Mouse (Mus musculus) brain, embryonic 18.5 days (tissue): ENCODE measurements at regions not wholly inside any gene's neighbourhood (a gene's known extent, or its start where the extent isn't known, plus 50 kb on each side); places are given as distances from the start of the nearest gene placed in this dataset.

Experiments used
- DNase-seq: peaks from one replicate; pipeline ENCODE4 v3.0.0-alpha.2; 2012; ENCODE audit warnings: low read depth, low spot score

- no peak for DNase-seq
These were observed 132.4 kb downstream of the Npr3 start for GRCm38 (mm10) chr15:11774717-11775116.

DNA sequence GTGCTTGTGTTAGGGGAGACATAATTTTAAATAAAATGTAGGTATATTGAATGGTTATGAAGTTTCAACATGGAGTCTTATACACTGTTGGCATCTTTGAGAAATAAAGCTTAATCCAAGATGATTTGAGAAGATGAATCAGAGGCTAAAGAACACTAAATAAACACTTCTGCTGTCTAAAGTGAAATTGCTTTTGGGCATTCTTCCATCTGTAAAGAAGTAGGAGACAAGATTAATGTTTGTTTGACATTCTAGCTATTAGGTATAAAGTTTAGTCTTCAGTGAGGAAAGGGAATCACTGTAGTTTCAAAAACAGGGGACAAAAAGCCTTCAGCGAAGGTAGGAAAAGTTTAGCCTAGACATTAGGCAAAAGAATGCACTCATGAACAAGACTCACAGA lies 136.5 kb downstream of the Npr3 start:
- DNase-seq, result no peak

DNA sequence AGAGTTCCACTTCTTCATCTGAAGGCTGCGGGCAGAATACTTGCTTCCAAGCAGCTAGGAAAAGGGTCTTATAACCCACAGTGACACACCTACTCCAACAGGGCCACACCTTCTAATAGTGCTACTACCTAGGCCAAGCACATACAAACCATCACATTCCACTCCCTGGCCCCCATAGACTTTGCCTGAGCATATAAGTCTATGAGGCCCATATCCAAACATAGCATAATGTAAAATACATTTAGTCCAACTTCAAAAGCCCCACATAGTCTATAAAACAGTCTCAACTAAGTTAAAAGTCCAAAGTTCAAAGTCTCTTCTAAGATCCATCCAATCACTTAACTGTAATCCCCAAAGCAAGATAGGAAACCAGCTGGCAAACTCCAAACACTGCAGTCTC lies 149.1 kb downstream of the Npr3 start:
- DNase-seq, result no peak

GRCm38 (mm10) chr15:11756786-11757185 lies 150.3 kb downstream of the Npr3 start:
- DNase-seq, result no peak

DNA sequence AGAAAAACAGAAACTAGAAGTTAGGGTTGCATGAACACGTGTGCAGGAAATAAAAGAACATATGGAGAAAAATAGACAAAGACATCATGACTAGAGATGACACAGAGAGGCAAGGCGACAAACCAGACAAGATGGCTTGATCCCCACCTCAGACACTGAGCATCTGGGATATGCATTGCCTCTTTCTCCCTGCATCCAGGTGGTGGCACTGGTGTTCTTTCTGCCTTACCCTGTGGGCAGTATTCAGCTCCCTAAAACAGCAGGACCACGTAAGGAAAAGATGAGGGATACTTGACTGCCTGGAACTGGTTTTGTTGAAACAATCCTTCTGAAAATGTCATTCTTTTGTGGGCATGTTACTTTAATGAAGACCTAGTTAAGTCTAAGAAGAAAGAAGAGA lies 153.9 kb downstream of the Npr3 start:
- no peak for DNase-seq

- no peak for DNase-seq
These were observed 156.2 kb downstream of the Npr3 start for GRCm38 (mm10) chr15:11750893-11751292.

GRCm38 (mm10) chr15:11749509-11749908 lies 157.6 kb downstream of the Npr3 start:
- no peak for DNase-seq

GRCm38 (mm10) chr15:11748306-11748705 lies 158.8 kb downstream of the Npr3 start:
- no peak for DNase-seq

GRCm38 (mm10) chr15:11746754-11747153 lies 160.3 kb downstream of the Npr3 start:
- DNase-seq, result no peak

GRCm38 (mm10) chr15:11745629-11746372 lies 161.3 kb downstream of the Npr3 start:
- no peak for DNase-seq

DNA sequence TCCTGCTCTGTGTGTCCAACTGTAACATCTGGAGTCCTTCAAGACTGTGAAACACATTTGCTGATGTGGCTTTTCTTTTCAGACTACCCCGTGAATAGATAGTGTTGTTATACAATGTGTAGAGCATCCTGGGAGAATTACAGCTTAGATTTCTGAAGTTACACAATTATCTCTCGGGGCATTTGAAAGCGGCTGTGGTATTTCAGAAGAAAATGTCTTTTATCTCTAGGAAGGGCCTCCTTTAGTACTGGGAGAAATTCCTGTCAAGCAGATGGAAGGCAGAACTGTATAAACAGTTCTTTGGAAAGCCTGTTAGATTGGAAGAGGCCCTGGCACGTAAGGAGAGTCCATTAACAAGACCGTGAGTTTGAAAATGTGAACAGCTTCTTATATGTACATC lies 162.2 kb downstream of the Npr3 start:
- DNase-seq, result no peak

GRCm38 (mm10) chr15:11744296-11744695 lies 162.8 kb downstream of the Npr3 start:
- DNase-seq, result no peak

GRCm38 (mm10) chr15:11742820-11743219 lies 164.3 kb downstream of the Npr3 start:
- DNase-seq, result no peak

GRCm38 (mm10) chr15:11742346-11742729 lies 164.7 kb downstream of the Npr3 start:
- no peak for DNase-seq

GRCm38 (mm10) chr15:11741598-11742345 lies 165.3 kb downstream of the Npr3 start:
- DNase-seq, result no peak

DNA sequence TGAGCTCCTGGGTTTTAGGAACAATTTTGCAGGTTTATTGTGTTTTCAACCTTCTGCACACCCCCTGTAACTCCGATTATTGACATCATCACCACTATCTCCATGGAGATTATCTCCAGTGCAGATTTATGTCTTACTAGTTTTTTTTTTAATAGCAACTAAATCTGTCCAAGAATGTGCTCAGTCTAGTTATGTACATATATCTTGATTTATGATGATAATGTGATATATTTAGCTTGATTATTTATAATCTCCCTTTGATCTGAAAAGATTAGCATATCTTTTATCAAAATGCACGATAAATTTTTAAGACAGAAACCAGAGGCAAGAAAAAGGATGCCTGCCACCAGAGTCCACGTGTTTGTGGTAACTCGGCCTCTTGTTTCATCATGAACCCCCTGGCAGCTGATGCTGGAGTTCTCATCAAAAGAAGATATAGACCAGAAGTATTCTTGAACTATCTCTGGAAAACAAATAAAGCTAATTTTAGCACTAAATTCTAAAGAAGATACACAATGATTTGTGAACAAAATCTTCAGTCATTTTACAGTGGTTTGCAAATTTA lies 169.6 kb downstream of the Npr3 start:
- DNase-seq, result no peak

DNA sequence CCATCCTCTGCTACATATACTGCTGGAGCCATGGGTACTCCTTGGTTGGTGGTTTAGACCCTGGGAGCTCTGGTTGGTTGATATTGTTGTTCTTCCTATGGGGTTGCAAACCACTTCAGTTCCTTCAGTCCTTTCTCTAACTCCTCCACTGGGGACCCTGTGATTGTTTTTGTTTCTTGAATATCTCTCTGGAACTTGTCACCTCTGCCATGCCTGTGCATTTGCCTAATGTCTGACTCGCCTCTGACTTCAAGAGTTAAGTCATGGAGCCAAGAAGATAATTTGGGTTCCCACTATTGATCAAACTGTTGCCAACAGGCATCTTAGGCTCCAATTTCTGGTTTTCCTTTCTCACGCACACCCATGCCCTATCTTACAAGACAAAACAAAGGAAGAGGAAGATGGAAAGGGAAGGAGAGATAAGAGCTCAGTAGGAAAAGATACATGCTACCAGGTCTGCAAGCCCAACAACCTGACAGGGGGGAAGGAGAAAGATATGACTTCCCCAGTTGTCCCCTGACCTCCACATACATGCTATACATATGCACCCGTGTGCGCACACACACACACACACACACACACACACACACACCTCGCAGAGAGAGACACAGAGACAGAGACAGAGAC lies 172.3 kb downstream of the Npr3 start:
- no peak for DNase-seq

DNA sequence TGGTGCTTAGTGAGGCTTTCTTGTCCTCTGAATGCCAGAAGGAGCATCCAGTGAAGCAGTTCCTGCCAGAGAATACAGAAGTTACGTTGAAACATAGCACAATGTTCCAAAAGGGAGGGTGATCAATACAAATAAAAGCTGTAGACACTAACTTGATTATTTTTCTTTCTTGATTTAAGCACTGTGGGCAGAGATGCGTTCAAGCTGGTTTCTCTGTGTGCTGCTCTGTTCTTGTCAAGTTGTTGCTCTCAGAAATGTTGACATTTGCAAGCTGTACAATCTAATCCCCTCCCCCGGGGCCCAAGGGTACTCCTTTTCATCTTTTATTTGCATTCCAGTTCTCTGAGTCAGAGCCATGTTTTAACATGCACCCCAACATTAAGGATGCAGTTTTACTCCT lies 177.7 kb downstream of the Npr3 start:
- no peak for DNase-seq

GRCm38 (mm10) chr15:11725620-11726530 lies 181.2 kb downstream of the Npr3 start:
- no peak for DNase-seq

DNA sequence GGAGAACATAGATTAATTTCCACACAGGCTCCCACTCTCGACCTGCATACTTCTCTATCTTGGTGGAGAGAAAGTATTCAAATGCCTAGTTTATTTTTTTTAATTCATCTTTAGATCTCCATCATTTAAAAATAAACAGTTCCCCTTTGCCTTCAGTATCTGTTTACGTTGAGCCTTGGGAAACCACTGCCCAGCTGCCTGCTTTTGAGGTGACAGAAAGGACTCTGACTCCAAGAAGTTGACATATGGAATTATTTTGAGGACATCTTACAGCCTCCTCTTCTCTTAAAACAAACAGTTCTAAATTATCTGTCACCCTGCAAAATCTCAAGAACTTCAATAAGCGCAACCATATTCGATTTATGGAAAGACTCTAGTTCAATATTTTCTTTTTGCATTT lies 186.4 kb downstream of the Npr3 start:
- DNase-seq, result no peak

GRCm38 (mm10) chr15:11716168-11716842 lies 190.8 kb downstream of the Npr3 start:
- no peak for DNase-seq
